Mouse (Mus musculus) heart, adult 2 months (tissue): Measurements from ENCODE around the gene A430033K04Rik.

Experiments used
- CTCF ChIP-seq: fragments of 200-600 bp; IDR thresholded peaks from 2 replicates; pipeline ENCODE4 v1.8.1; 2022; ENCODE audit warnings: antibody characterized with exemption, mild to moderate bottlenecking, moderate library complexity
- EP300 ChIP-seq: fragments of 200-500 bp; IDR thresholded peaks from 2 replicates; pipeline ENCODE4 v1.6.1; 2011; ENCODE audit warnings: low read depth, low read length, control low read depth; ENCODE audit not compliant: insufficient read depth
- POLR2A ChIP-seq: fragments of 200-500 bp; IDR thresholded peaks from 2 replicates; pipeline ENCODE4 v1.6.1; 2011; ENCODE audit warnings: mild to moderate bottlenecking, low read depth, low read length, control low read depth; ENCODE audit not compliant: insufficient read depth

DNA sequence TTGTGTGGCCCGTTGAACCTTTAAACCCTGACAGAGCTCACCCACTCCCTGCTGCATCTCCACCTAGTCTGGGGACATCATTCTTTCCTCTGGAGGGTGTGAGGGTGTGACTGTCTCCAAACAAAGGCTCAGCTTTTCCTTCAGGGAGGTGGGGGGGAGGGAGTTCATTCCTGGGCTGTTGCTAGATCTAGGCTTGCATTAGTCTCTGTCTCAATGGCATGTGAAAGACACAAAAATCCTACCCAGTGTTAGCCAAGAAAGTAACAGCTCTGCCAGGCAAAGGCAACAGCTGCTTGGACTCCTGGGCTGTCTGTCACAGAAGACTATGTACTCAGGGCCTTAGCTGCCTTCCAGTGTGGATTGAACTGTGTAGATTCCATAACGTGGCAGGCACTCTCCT, 71.4 kb downstream of the A430033K04Rik start:
- TF ChIP-seq CTCF: no peak
- no peak for TF ChIP-seq POLR2A
- TF ChIP-seq EP300: no peak
